22 mouse cellular contexts compared by ENCODE assay signal in genomic region chr13:113634732-113635481, GRCm38 (mm10). TPM values are rescaled to one million over a fixed set of nuclear protein-coding genes. Genes with fewer than 3 reads are reported as not detected.
DNase-seq lines count a peak whose midpoint lies in the region; ATAC-seq and TF ChIP-seq lines count a peak whose summit lies in the region.
"Had no signal": no experiment of that assay in that cellular context is flagged by ENCODE, and none has a peak within 500 bp of the region (broad histone marks: within the 10 kb centered on the region; RNA-seq: fewer than 3 reads in every experiment).

No protein-coding gene starts in this region.

- TF ChIP-seq CTCF in midbrain, postnatal 0 days (IDR thresholded peaks at IDR 0.05), result no peak

- intact Hi-C loops in heart, postnatal 25 days (cut with DNase I), result loop anchor here (10.0 kb wide), 1 partner anchor 590 kb away; the partner anchor contains the start of gene Gpx8

- 84% methylated on average over 15 of the region's 15 CpGs for WGBS in forebrain, embryonic 13.5 days
- WGBS in forebrain, embryonic 14.5 days, result 83% methylated on average over 15 of the region's 15 CpGs
- WGBS in heart, embryonic 13.5 days, result 39% methylated on average over 15 of the region's 15 CpGs
- 91% methylated on average over 15 of the region's 15 CpGs for WGBS in midbrain, embryonic 11.5 days
- 83% methylated on average over 15 of the region's 15 CpGs for WGBS in midbrain, embryonic 16.5 days
- WGBS in midbrain, postnatal 0 days, result 75% methylated on average over 15 of the region's 15 CpGs

- no peak overlapping the region for H3K9ac ChIP-seq in forebrain, embryonic 13.5 days
- no peak overlapping the region for H3K9ac ChIP-seq in forebrain, embryonic 14.5 days (ENCODE audit: low read length)
- H3K9ac ChIP-seq in heart, embryonic 13.5 days, result no peak overlapping the region
- no peak overlapping the region for H3K9ac ChIP-seq in midbrain, embryonic 11.5 days (ENCODE audit: low read length)
- H3K9ac ChIP-seq in midbrain, embryonic 16.5 days (ENCODE audit: low read depth, low read length), result no peak overlapping the region
- H3K9ac ChIP-seq in midbrain, postnatal 0 days (replicated peaks; ENCODE audit: low read length, poor library complexity, severe bottlenecking), result no peak overlapping the region
- H3K9ac ChIP-seq: hindbrain, embryonic 14.5 days; liver, embryonic 14.5 days had no signal

- DNase-seq in forebrain, embryonic 14.5 days (ENCODE audit: low spot score), result no peak
- DNase-seq in heart, postnatal 25 days (ENCODE audit: low spot score), result no peak
- DNase-seq in midbrain, embryonic 11.5 days (ENCODE audit: low spot score, missing footprints), result peak; percentile 81
- DNase-seq in midbrain, postnatal 0 days (ENCODE audit: low spot score), result no peak
- no peak for DNase-seq in layer of hippocampus, adult 9-10 months (ENCODE audit: low spot score)
- DNase-seq: adrenal gland, adult 8-10 months; cerebellum, adult 11-12 months; cerebellum, postnatal 25 days; gastrocnemius, postnatal 10 days; retina, postnatal 1 day had no signal

- no peaks in the 10 kb centered on the region for H3K4me1 ChIP-seq in forebrain, embryonic 13.5 days
- no peaks in the 10 kb centered on the region for H3K4me1 ChIP-seq in forebrain, embryonic 14.5 days (ENCODE audit: control insufficient read depth, insufficient read depth, low read length)
- H3K4me1 ChIP-seq in heart, embryonic 13.5 days, result peaks cover 20% of the 10 kb centered on the region
- no peaks in the 10 kb centered on the region for H3K4me1 ChIP-seq in midbrain, embryonic 11.5 days (ENCODE audit: control insufficient read depth, insufficient read depth, low read length)
- no peaks in the 10 kb centered on the region for H3K4me1 ChIP-seq in midbrain, embryonic 16.5 days (ENCODE audit: control insufficient read depth, insufficient read depth, low read length)
- no peaks in the 10 kb centered on the region for H3K4me1 ChIP-seq in midbrain, postnatal 0 days (ENCODE audit: insufficient read depth, low read length)

- H3K4me2 ChIP-seq in forebrain, embryonic 13.5 days, result no peak overlapping the region
- H3K4me2 ChIP-seq in forebrain, embryonic 14.5 days (ENCODE audit: low read length), result no peak overlapping the region
- H3K4me2 ChIP-seq in heart, embryonic 13.5 days, result peak overlapping the region; percentile 41
- H3K4me2 ChIP-seq in midbrain, embryonic 11.5 days, result no peak overlapping the region
- H3K4me2 ChIP-seq in midbrain, embryonic 16.5 days (ENCODE audit: low read length), result no peak overlapping the region
- H3K4me2 ChIP-seq in midbrain, postnatal 0 days (ENCODE audit: low read depth, low read length, poor library complexity, severe bottlenecking), result no peak overlapping the region
- H3K4me2 ChIP-seq: hindbrain, embryonic 14.5 days had no signal

- no peak overlapping the region for H3K27ac ChIP-seq in forebrain, embryonic 13.5 days
- H3K27ac ChIP-seq in forebrain, embryonic 14.5 days (ENCODE audit: low read depth, low read length), result no peak overlapping the region
- no peak overlapping the region for H3K27ac ChIP-seq in heart, embryonic 13.5 days (replicated peaks)
- H3K27ac ChIP-seq in midbrain, embryonic 11.5 days (ENCODE audit: low read depth, low read length), result no peak overlapping the region
- H3K27ac ChIP-seq in midbrain, embryonic 16.5 days (ENCODE audit: low read length), result no peak overlapping the region
- no peak overlapping the region for H3K27ac ChIP-seq in midbrain, postnatal 0 days (ENCODE audit: low read depth, low read length)
- H3K27ac ChIP-seq: hindbrain, embryonic 14.5 days; layer of hippocampus, adult 2 months; left cerebral cortex, adult 2 months; limb, embryonic 10.5 days; liver, embryonic 14.5 days had no signal

- no peaks in the 10 kb centered on the region for H3K36me3 ChIP-seq in forebrain, embryonic 13.5 days (ENCODE audit: poor library complexity, severe bottlenecking)
- no peaks in the 10 kb centered on the region for H3K36me3 ChIP-seq in forebrain, embryonic 14.5 days (ENCODE audit: control insufficient read depth, insufficient read depth, low read length)
- H3K36me3 ChIP-seq in heart, embryonic 13.5 days, result no peaks in the 10 kb centered on the region
- H3K36me3 ChIP-seq in midbrain, embryonic 11.5 days (ENCODE audit: control insufficient read depth, insufficient read depth, low read length), result no peaks in the 10 kb centered on the region
- no peaks in the 10 kb centered on the region for H3K36me3 ChIP-seq in midbrain, embryonic 16.5 days (ENCODE audit: control insufficient read depth, insufficient read depth, low read length)
- H3K36me3 ChIP-seq in midbrain, postnatal 0 days (ENCODE audit: insufficient read depth, low read length), result no peaks in the 10 kb centered on the region
- H3K36me3 ChIP-seq: limb, embryonic 10.5 days had no signal

- H3K4me3 ChIP-seq in forebrain, embryonic 13.5 days, result no peak overlapping the region
- no peak overlapping the region for H3K4me3 ChIP-seq in forebrain, embryonic 14.5 days (ENCODE audit: low read depth, low read length)
- H3K4me3 ChIP-seq in heart, embryonic 13.5 days, result no peak overlapping the region
- no peak overlapping the region for H3K4me3 ChIP-seq in midbrain, embryonic 11.5 days (ENCODE audit: low read depth, low read length)
- no peak overlapping the region for H3K4me3 ChIP-seq in midbrain, embryonic 16.5 days (ENCODE audit: low read depth, low read length)
- H3K4me3 ChIP-seq in midbrain, postnatal 0 days (ENCODE audit: low read depth, low read length), result no peak overlapping the region
- H3K4me3 ChIP-seq: layer of hippocampus, adult 2 months; left cerebral cortex, adult 2 months; limb, embryonic 10.5 days had no signal

- no peaks in the 10 kb centered on the region for H3K9me3 ChIP-seq in forebrain, embryonic 13.5 days (replicated peaks)
- no peaks in the 10 kb centered on the region for H3K9me3 ChIP-seq in forebrain, embryonic 14.5 days (replicated peaks; ENCODE audit: control insufficient read depth, low read length)
- no peaks in the 10 kb centered on the region for H3K9me3 ChIP-seq in heart, embryonic 13.5 days
- H3K9me3 ChIP-seq in midbrain, embryonic 11.5 days (ENCODE audit: control insufficient read depth, low read length), result no peaks in the 10 kb centered on the region
- H3K9me3 ChIP-seq in midbrain, embryonic 16.5 days (replicated peaks; ENCODE audit: control insufficient read depth, low read length, poor library complexity, severe bottlenecking), result no peaks in the 10 kb centered on the region
- no peaks in the 10 kb centered on the region for H3K9me3 ChIP-seq in midbrain, postnatal 0 days (ENCODE audit: low read length)
- H3K9me3 ChIP-seq: limb, embryonic 10.5 days had no signal

- ATAC-seq in forebrain, embryonic 13.5 days, result 0 out of 2 replicates have a peak, but pooled peaks have one; percentile 30
- no peak for ATAC-seq in forebrain, embryonic 14.5 days
- ATAC-seq in heart, embryonic 13.5 days (ENCODE audit: extremely low read depth, insufficient number of reproducible peaks, low FRiP score, low TSS enrichment), result no peak
- ATAC-seq in midbrain, embryonic 11.5 days (ENCODE audit: low FRiP score), result no peak
- no peak for ATAC-seq in midbrain, embryonic 16.5 days
- ATAC-seq in midbrain, postnatal 0 days (ENCODE audit: low FRiP score), result peak; percentile 65
- ATAC-seq: intestine, postnatal 0 days had no signal

- no peaks in the 10 kb centered on the region for H3K27me3 ChIP-seq in forebrain, embryonic 13.5 days
- no peaks in the 10 kb centered on the region for H3K27me3 ChIP-seq in forebrain, embryonic 14.5 days (replicated peaks; ENCODE audit: control insufficient read depth, insufficient read depth, low read length)
- H3K27me3 ChIP-seq in heart, embryonic 13.5 days (replicated peaks), result no peaks in the 10 kb centered on the region
- H3K27me3 ChIP-seq in midbrain, embryonic 11.5 days (ENCODE audit: control insufficient read depth, insufficient read depth, low read length), result no peaks in the 10 kb centered on the region
- H3K27me3 ChIP-seq in midbrain, embryonic 16.5 days (ENCODE audit: control insufficient read depth, insufficient read depth, low read depth, low read length), result no peaks in the 10 kb centered on the region; the same call in 1 of the 2 replicates
- no peaks in the 10 kb centered on the region for H3K27me3 ChIP-seq in midbrain, postnatal 0 days (ENCODE audit: insufficient read depth, low read length)
- H3K27me3 ChIP-seq: CH12.LX had no signal

RNA-seq across cellular contexts. Expression of gene Snx18, which starts 16.5 kb away (rescaled TPM):
- 7.6 and 8.3 TPM in 2 replicates for polyA plus RNA-seq in forebrain, embryonic 13.5 days (2015; fragmentation: Nextera tagmentation; extraction: Ambion mirVana)
- polyA plus RNA-seq in forebrain, embryonic 14.5 days (2014; fragmentation: Nextera tagmentation; extraction: Ambion mirVana), result 12.1 and 12.2 TPM in 2 replicates
- polyA plus RNA-seq in heart, embryonic 13.5 days (2015; fragmentation: Nextera tagmentation; extraction: Ambion mirVana), result 13.8 and 14.4 TPM in 2 replicates
- 10 to 100 TPM; 22.6 to 23.6 TPM for total RNA-seq in heart, postnatal 25 days (2021)
- polyA plus RNA-seq in midbrain, embryonic 11.5 days (2014; fragmentation: Nextera tagmentation; extraction: Ambion mirVana), result 18.1 and 20.1 TPM in 2 replicates
- polyA plus RNA-seq in midbrain, embryonic 16.5 days (2015; fragmentation: Nextera tagmentation; extraction: Ambion mirVana), result 6.5 and 7.5 TPM in 2 replicates
- 34.7 and 35.8 TPM in 2 replicates for total RNA-seq in midbrain, postnatal 0 days (2014; rRNA removed)
- polyA plus RNA-seq in midbrain, postnatal 0 days (2015; fragmentation: Nextera tagmentation; extraction: Ambion mirVana), result 8.4 and 9.5 TPM in 2 replicates

RNA-seq across cellular contexts. Expression of gene Hspb3, which starts 28.6 kb away (rescaled TPM):
- not detected in 2 replicates for polyA plus RNA-seq in forebrain, embryonic 13.5 days (2015; fragmentation: Nextera tagmentation; extraction: Ambion mirVana)
- polyA plus RNA-seq in forebrain, embryonic 14.5 days (2014; fragmentation: Nextera tagmentation; extraction: Ambion mirVana), result 1.1 TPM in 1 of 2 replicates, not detected in the other
- polyA plus RNA-seq in heart, embryonic 13.5 days (2015; fragmentation: Nextera tagmentation; extraction: Ambion mirVana), result 41.7 and 48.9 TPM in 2 replicates
- 10 to 100 TPM; 18.4 to 22.7 TPM for total RNA-seq in heart, postnatal 25 days (2021)
- polyA plus RNA-seq in midbrain, embryonic 11.5 days (2014; fragmentation: Nextera tagmentation; extraction: Ambion mirVana), result not detected in 2 replicates
- polyA plus RNA-seq in midbrain, embryonic 16.5 days (2015; fragmentation: Nextera tagmentation; extraction: Ambion mirVana), result 0.47 TPM in 1 of 2 replicates, not detected in the other
- not detected in 2 replicates for total RNA-seq in midbrain, postnatal 0 days (2014; rRNA removed)
- 0.82 and 1.0 TPM in 2 replicates for polyA plus RNA-seq in midbrain, postnatal 0 days (2015; fragmentation: Nextera tagmentation; extraction: Ambion mirVana)
- total RNA-seq: adrenal gland, adult 8-10 months; CH12.LX; neutrophil, adult 5-6 weeks had no signal
- polyA plus RNA-seq: limb, embryonic 10.5 days; liver, embryonic 14.5 days; macrophage had no signal

Comparison
In these comparisons a context has a peak if more than half of its experiments do, and no peak if none do; other contexts are left out.
1. ATAC-seq: peak in forebrain, embryonic 13.5 days (single experiment) and midbrain, postnatal 0 days (single experiment); none in forebrain, embryonic 14.5 days (single experiment), heart, embryonic 13.5 days (single experiment), midbrain, embryonic 11.5 days (single experiment) and midbrain, embryonic 16.5 days (single experiment).
2. RNA of gene Hspb3, which starts 28.6 kb away (polyA plus RNA-seq): 41.7 to 48.9 TPM in heart, embryonic 13.5 days; 0.82 to 1.0 TPM in midbrain, postnatal 0 days, 1.1 TPM in forebrain, embryonic 14.5 days, not detected in forebrain, embryonic 13.5 days, not detected in midbrain, embryonic 11.5 days and 0.47 TPM in midbrain, embryonic 16.5 days; every median in the first group is over 10 times any median in the second.